Mouse (Mus musculus) testis, adult 2 months (tissue): ENCODE data around the gene Prdx5. TPM values are rescaled to one million over a fixed set of nuclear protein-coding genes. Genes with fewer than 3 reads are reported as not detected.

Experiments used
- H3K27ac ChIP-seq: fragments of 200-500 bp; 2 replicates; pipeline ENCODE4 v1.5.1; 2012; ENCODE audit warnings: low read depth, low read length; ENCODE audit not compliant: control insufficient read depth, insufficient read depth
- H3K27me3 ChIP-seq: fragments of 200-500 bp; 2 replicates; pipeline ENCODE4 v1.6.1; 2012; ENCODE audit warnings: mild to moderate bottlenecking, low read length, moderate library complexity; ENCODE audit not compliant: control insufficient read depth, insufficient read depth
- H3K36me3 ChIP-seq: fragments of 200-500 bp; 2 replicates; pipeline ENCODE4 v1.6.1; 2012; ENCODE audit warnings: mild to moderate bottlenecking, low read length; ENCODE audit not compliant: control insufficient read depth, insufficient read depth
- H3K4me1 ChIP-seq: fragments of 200-500 bp; 2 replicates; pipeline ENCODE4 v1.6.1; 2012; ENCODE audit warnings: low read length; ENCODE audit not compliant: control insufficient read depth, insufficient read depth
- H3K4me3 ChIP-seq: fragments of 200-500 bp; 2 replicates; pipeline ENCODE4 v1.5.1; 2012; ENCODE audit warnings: low read depth, mild to moderate bottlenecking, low read length, moderate library complexity, mixed read lengths; ENCODE audit not compliant: control insufficient read depth
- CTCF ChIP-seq: fragments of 200-500 bp; IDR thresholded peaks from 2 replicates; pipeline ENCODE4 v1.5.1; 2012; ENCODE audit warnings: low read depth, mild to moderate bottlenecking, inconsistent platforms, low read length, moderate library complexity; ENCODE audit not compliant: control insufficient read depth, insufficient read depth, insufficient replicate concordance
- POLR2A ChIP-seq: fragments of 200-500 bp; IDR thresholded peaks from 2 replicates; pipeline ENCODE4 v1.6.1; 2012; ENCODE audit warnings: low read depth, mild to moderate bottlenecking, inconsistent platforms, low read length, moderate library complexity; ENCODE audit not compliant: control insufficient read depth
- polyA plus RNA-seq: library from polyadenylated mRNA; depleted of rRNA; stranded (reverse); fragments of >200 nt; gene quantifications from 2 replicates; pipeline ENCODE4 v1.2.3, GENCODE M21; 2012

The Prdx5 gene
- polyA plus RNA-seq, 1 experiment = 120 TPM

- peak; percentile 70 for TF ChIP-seq POLR2A
- TF ChIP-seq CTCF = no peak
- H3K27ac ChIP-seq = peak within 1 kb of the TSS; percentile 93
- peaks cover 18% of the 10 kb centered on the region for H3K4me1 ChIP-seq
- peak within 1 kb of the TSS; percentile 94 for H3K4me3 ChIP-seq
- H3K36me3 ChIP-seq = no peaks in the 10 kb centered on the region
- no peaks in the 10 kb centered on the region for H3K27me3 ChIP-seq
Observed at GRCm38 (mm10) chr19:6941372-6942248, 31.7 kb upstream of the Prdx5 start, which contains the start of gene Bad. Bad (plus strand) TSS chr19:6941861.

DNA sequence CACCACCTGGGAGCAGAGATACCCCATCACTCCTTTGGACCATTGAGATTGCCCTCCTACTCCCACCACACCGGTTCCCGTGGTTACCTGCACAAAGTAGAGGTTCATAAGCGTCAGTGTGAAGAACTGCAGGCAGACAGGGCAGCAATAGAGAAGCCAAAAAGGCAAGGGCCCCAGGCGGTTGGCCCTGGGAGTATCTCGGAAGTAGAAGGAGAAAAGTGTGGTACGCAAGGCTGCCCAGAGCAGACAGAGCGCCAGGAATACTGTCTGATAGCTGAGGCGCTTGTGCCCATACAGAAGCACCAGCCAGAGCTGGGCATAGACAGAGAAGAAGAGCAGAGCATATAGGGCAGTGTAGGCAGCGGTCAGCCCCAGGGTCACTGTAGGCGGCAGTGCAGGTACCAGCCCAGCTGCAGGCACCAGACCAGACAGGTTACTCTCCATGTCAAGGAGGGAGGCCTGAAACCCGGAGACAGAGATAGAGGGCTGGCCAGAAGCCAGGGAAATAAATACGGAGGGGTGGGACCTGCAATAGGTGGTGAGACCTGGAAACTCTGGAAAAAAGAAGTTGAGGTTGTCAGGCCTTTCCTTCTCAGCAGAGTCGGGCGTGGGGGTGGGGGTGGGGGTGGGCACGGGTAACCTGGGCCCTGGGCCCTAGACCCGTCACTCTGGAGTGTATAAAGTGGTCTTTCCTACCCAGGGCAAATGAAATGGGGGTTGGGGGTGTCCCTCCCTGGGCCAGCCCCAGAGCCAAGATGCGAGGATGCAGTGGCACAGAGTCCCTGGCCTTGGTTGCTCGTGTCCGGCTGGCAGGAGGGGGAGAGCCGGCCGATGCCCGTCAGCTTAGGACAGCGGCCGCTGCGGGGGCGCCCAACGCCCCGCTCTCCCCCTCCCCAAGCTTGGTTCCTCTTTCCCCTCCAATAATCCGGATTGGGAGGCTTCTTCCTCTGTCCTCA lies 30.8 kb upstream of the Prdx5 start:
- TF ChIP-seq CTCF (no peak), POLR2A (no peak)
- Histone ChIP-seq H3K27me3 (no peaks in the 10 kb centered on the region), H3K27ac (peak overlapping the region; percentile 90), H3K4me3 (peak overlapping the region; percentile 94), H3K4me1 (peaks cover 18% of the 10 kb centered on the region), H3K36me3 (no peaks in the 10 kb centered on the region)

DNA sequence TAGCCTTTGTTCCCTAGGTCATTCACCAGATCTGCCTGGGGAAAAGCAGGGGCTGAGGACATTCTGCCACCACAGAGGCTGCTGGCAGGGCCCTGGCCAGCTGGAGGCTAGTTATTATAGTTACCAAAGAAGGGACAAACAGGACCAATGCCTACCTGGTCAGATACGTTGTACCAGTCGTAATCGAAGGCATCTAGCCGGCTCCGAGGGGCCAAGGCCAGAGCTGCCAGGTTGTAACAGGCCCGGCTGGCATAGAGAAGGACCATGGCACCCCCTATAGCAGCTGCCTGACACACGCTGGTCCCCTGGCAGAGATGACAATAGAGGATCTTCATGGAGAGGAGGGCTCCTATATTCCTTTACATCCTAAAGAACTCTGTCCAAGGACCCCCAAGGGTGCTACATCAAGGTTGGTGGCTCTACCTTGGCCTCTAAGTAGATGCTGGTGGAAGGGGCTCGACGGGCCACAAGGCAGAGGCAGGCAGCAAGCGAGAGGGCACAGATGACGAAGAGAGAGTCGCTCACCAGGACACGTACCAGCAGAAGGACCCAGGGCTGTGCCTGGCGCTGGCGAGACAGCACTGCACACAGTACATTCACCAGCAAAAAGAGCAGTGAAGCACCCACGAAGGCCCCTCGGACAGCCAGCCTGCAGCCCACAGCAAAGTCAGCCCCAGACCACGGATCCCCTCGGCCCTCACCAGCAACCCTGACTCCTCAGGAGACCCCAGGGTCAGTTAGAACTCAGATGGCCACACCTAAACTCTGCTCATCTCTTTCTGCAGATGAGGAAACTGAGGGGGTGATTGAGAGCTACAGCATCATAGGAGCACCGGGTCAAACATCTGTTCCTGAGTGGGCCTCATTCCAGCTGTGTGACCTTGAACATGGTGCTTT lies 29.4 kb upstream of the Prdx5 start:
- Histone ChIP-seq H3K4me1 (peaks cover 21% of the 10 kb centered on the region), H3K27me3 (no peaks in the 10 kb centered on the region), H3K27ac (no peak overlapping the region), H3K36me3 (no peaks in the 10 kb centered on the region), H3K4me3 (peak overlapping the region; percentile 9; the same call in 1 of the 2 replicates)
- TF ChIP-seq POLR2A = 0 out of 2 replicates have a peak, but pooled peaks have one; percentile 15
- no peak for TF ChIP-seq CTCF

GRCm38 (mm10) chr19:6937541-6938465 lies 27.9 kb upstream of the Prdx5 start:
- H3K27me3 ChIP-seq = no peaks in the 10 kb centered on the region
- peaks cover 28% of the 10 kb centered on the region for H3K4me1 ChIP-seq
- H3K27ac ChIP-seq = no peak overlapping the region
- no peaks in the 10 kb centered on the region for H3K36me3 ChIP-seq
- no peak overlapping the region for H3K4me3 ChIP-seq
- TF ChIP-seq CTCF (no peak), POLR2A (no peak)

- no peak overlapping the region for H3K27ac ChIP-seq
- H3K36me3 ChIP-seq = no peaks in the 10 kb centered on the region
- H3K27me3 ChIP-seq = no peaks in the 10 kb centered on the region
- peaks cover 27% of the 10 kb centered on the region for H3K4me1 ChIP-seq
- no peak overlapping the region for H3K4me3 ChIP-seq
- TF ChIP-seq CTCF (peak; percentile 14; the same call in 1 of the 2 replicates), POLR2A (no peak)
Observed at GRCm38 (mm10) chr19:6936299-6936698, 26.4 kb upstream of the Prdx5 start.
